Mouse (Mus musculus): ENCODE measurements at regions not wholly inside any gene's neighbourhood (a gene's known extent, or its start where the extent isn't known, plus 50 kb on each side); places are given as distances from the start of the nearest gene placed in this dataset.
"Not testable (repeated sequence)": the region's sequence is repeated elsewhere in the genome, so short reads cannot be mapped to it uniquely, and the experiment has no call there.

GRCm38 (mm10) chr2:18558133-18558532 lies 114.1 kb upstream of the Commd3 start:
- H3K9ac ChIP-seq, result no peak overlapping the region
- WGBS, result 29% methylated on average over 4 of the region's 4 CpGs
- no peaks in the 10 kb centered on the region for H3K9me3 ChIP-seq
- no peaks in the 10 kb centered on the region for H3K36me3 ChIP-seq (replicated peaks)
- ATAC-seq (replicated peaks), result no peak
- H3K4me2 ChIP-seq, result no peak overlapping the region
- H3K27me3 ChIP-seq (replicated peaks), result no peaks in the 10 kb centered on the region
- no peak overlapping the region for H3K4me3 ChIP-seq
- H3K4me1 ChIP-seq, result no peaks in the 10 kb centered on the region
- no peak overlapping the region for H3K27ac ChIP-seq

GRCm38 (mm10) chr2:18547964-18548643 lies 124.1 kb upstream of the Commd3 start:
- WGBS, result 56% methylated on average over 5 of the region's 5 CpGs

GRCm38 (mm10) chr2:18524387-18524786 lies 131.8 kb upstream of the Dnajc1 start:
- Histone ChIP-seq H3K4me2 (no peak overlapping the region), H3K27ac (no peak overlapping the region), H3K36me3 (replicated peaks) (no peaks in the 10 kb centered on the region), H3K27me3 (replicated peaks) (no peaks in the 10 kb centered on the region), H3K9me3 (no peaks in the 10 kb centered on the region), H3K4me1 (no peaks in the 10 kb centered on the region), H3K4me3 (no peak overlapping the region), H3K9ac (no peak overlapping the region)
- ATAC-seq (replicated peaks), result no peak
- 88% methylated on average over 7 of the region's 7 CpGs for WGBS

More at GRCm38 (mm10) chr2:18547964-18548643, 124.1 kb upstream of the Commd3 start:
- ATAC-seq (replicated peaks), result peak; percentile 63; the same call in 1 of the 2 replicates
- Histone ChIP-seq H3K4me3 (no peak overlapping the region), H3K36me3 (replicated peaks) (no peaks in the 10 kb centered on the region), H3K9ac (no peak overlapping the region), H3K9me3 (no peaks in the 10 kb centered on the region), H3K27me3 (replicated peaks) (no peaks in the 10 kb centered on the region), H3K4me1 (no peaks in the 10 kb centered on the region), H3K27ac (no peak overlapping the region), H3K4me2 (no peak overlapping the region)

- Histone ChIP-seq H3K9ac (no peak overlapping the region), H3K27me3 (replicated peaks) (no peaks in the 10 kb centered on the region), H3K4me1 (no peaks in the 10 kb centered on the region), H3K4me2 (no peak overlapping the region), H3K27ac (no peak overlapping the region), H3K4me3 (no peak overlapping the region), H3K36me3 (replicated peaks) (no peaks in the 10 kb centered on the region), H3K9me3 (no peaks in the 10 kb centered on the region)
- no peak for ATAC-seq (replicated peaks)
- 78% methylated on average over 3 of the region's 3 CpGs for WGBS
Measured at GRCm38 (mm10) chr2:18523911-18524310, 131.3 kb upstream of the Dnajc1 start.

GRCm38 (mm10) chr2:18513435-18513834 lies 120.8 kb upstream of the Dnajc1 start:
- Histone ChIP-seq H3K36me3 (replicated peaks) (no peaks in the 10 kb centered on the region), H3K9me3 (no peaks in the 10 kb centered on the region), H3K4me2 (no peak overlapping the region), H3K9ac (no peak overlapping the region), H3K4me3 (no peak overlapping the region), H3K27ac (no peak overlapping the region), H3K4me1 (no peaks in the 10 kb centered on the region), H3K27me3 (replicated peaks) (no peaks in the 10 kb centered on the region)
- no peak for ATAC-seq (replicated peaks)

GRCm38 (mm10) chr2:18509317-18509716 lies 116.7 kb upstream of the Dnajc1 start:
- Histone ChIP-seq H3K4me2 (no peak overlapping the region), H3K9ac (no peak overlapping the region), H3K36me3 (replicated peaks) (no peaks in the 10 kb centered on the region), H3K9me3 (no peaks in the 10 kb centered on the region), H3K27ac (no peak overlapping the region), H3K27me3 (replicated peaks) (no peaks in the 10 kb centered on the region), H3K4me3 (no peak overlapping the region), H3K4me1 (no peaks in the 10 kb centered on the region)
- 83% methylated on average over 1 of the region's 1 CpGs for WGBS
- ATAC-seq (replicated peaks), result no peak

- no peak overlapping the region for H3K4me2 ChIP-seq
- H3K27me3 ChIP-seq (replicated peaks), result no peaks in the 10 kb centered on the region
- no peak overlapping the region for H3K4me3 ChIP-seq
- H3K27ac ChIP-seq, result no peak overlapping the region
- H3K36me3 ChIP-seq (replicated peaks), result no peaks in the 10 kb centered on the region
- no peaks in the 10 kb centered on the region for H3K4me1 ChIP-seq
- no peaks in the 10 kb centered on the region for H3K9me3 ChIP-seq
- no peak overlapping the region for H3K9ac ChIP-seq
- ATAC-seq (replicated peaks), result peak; percentile 69
- 62% methylated on average over 3 of the region's 3 CpGs for WGBS
Measured at GRCm38 (mm10) chr2:18473361-18473771, 80.7 kb upstream of the Dnajc1 start.

- WGBS, result 89% methylated on average over 4 of the region's 4 CpGs
- Histone ChIP-seq H3K4me3 (no peak overlapping the region), H3K9ac (no peak overlapping the region), H3K9me3 (peaks cover 2% of the 10 kb centered on the region; the same call in 1 of the 2 replicates), H3K4me1 (no peaks in the 10 kb centered on the region), H3K36me3 (replicated peaks) (no peaks in the 10 kb centered on the region), H3K4me2 (no peak overlapping the region), H3K27me3 (replicated peaks) (no peaks in the 10 kb centered on the region), H3K27ac (no peak overlapping the region)
- ATAC-seq (replicated peaks), result no peak
Measured at GRCm38 (mm10) chr2:18460901-18461300, 68.3 kb upstream of the Dnajc1 start.

- not testable (repeated sequence) for H3K4me3 ChIP-seq; H3K27ac ChIP-seq; H3K27me3 ChIP-seq (replicated peaks); H3K4me1 ChIP-seq; H3K9me3 ChIP-seq; ATAC-seq (replicated peaks); H3K9ac ChIP-seq; H3K4me2 ChIP-seq; H3K36me3 ChIP-seq (replicated peaks)
- 74% methylated on average over 3 of the region's 3 CpGs for WGBS
Measured at GRCm38 (mm10) chr2:18460281-18460680, 67.7 kb upstream of the Dnajc1 start.

- H3K27me3 ChIP-seq (replicated peaks); H3K27ac ChIP-seq; H3K9ac ChIP-seq; H3K9me3 ChIP-seq; H3K4me3 ChIP-seq; H3K36me3 ChIP-seq (replicated peaks); ATAC-seq (replicated peaks); H3K4me1 ChIP-seq: not testable (repeated sequence)
- 28% methylated on average over 2 of the region's 2 CpGs for whole genome bisulfite sequencing
- H3K4me2 ChIP-seq, result peak overlapping the region; percentile 30; the same call in 1 of the 2 replicates
Measured at GRCm38 (mm10) chr2:18453426-18453825, 60.8 kb upstream of the Dnajc1 start.

- no peak overlapping the region for H3K4me2 ChIP-seq
- ATAC-seq (replicated peaks), result peak; percentile 77
- no peak overlapping the region for H3K27ac ChIP-seq
- no peak overlapping the region for H3K4me3 ChIP-seq
- no peaks in the 10 kb centered on the region for H3K36me3 ChIP-seq (replicated peaks)
- no peaks in the 10 kb centered on the region for H3K27me3 ChIP-seq (replicated peaks)
- no peak overlapping the region for H3K9ac ChIP-seq
- WGBS, result 5% methylated on average over 1 of the region's 1 CpGs
- no peaks in the 10 kb centered on the region for H3K4me1 ChIP-seq
- H3K9me3 ChIP-seq, result no peaks in the 10 kb centered on the region
Measured at GRCm38 (mm10) chr2:18445809-18446208, 53.2 kb upstream of the Dnajc1 start.
